Mouse (Mus musculus) T-helper 2 cell (primary cell): ENCODE measurements around the gene Mob3c.

Source experiments
- in situ Hi-C: fragments of 300-600 bp; cut with MboI, MseI; formaldehyde crosslinking; loops from one replicate; pipeline ENCODE4 v1.15.1; 2025; ENCODE audit warnings: high pct_unique_total_duplicates

Gene Mob3c

GRCm38 (mm10) chr4:115827888-115828571 lies at the start of gene Mob3c:
Gene Mob3c (plus strand): TSS chr4:115828092.
- in situ Hi-C loops = no loop called here

DNA sequence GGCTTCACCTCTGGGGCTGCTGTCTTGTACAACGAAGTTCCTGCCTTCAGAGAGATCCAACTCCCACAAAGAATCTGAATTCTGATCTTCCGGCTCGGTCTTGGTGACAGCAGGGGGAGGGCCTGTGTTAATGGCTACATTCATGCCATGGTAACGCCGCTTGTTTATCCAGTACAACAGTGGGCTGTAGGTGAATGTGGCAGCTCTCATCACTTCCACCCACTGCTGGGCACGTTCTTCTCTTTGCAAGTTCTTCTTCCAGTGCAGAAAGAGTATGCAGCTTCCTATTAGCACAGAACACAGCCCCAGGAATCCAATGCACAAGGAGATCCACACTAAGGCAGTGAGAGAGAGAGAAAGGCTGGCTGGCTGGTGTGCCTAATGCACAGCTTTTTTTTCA lies 47.6 kb upstream of the Mob3c start:
- in situ Hi-C loops = no loop called here

DNA sequence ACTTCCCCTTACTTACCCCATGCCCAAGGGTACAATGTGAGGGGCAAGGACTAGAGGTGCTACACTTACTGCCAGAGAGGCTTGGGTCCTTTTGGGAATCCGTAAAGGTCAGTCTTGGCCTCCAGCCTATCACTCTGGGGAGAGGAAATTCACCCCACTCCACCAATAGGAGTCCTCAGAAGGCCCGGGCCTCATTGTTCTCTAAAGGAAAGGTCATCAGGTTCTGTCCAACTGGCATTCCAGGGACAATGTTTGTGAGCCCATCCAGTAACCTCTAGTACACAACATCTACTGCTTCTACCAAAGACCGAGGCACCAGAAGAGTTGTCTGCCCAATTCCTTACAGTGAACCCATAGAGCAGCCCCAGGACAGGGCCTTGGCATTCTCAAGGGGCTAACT lies 47.0 kb upstream of the Mob3c start, which contains the start of gene Tex38:
Tex38 (minus strand) TSS at position 101 of the 400 bp plus-strand sequence.
- in situ Hi-C loops = no loop called here

- in situ Hi-C loops = no loop called here
These were observed 45.7 kb upstream of the Mob3c start for GRCm38 (mm10) chr4:115782026-115782805.

GRCm38 (mm10) chr4:115784769-115785510 lies 43.0 kb upstream of the Mob3c start, which contains the start of gene Atpaf1:
Gene Atpaf1 (plus strand): TSS chr4:115784812.
- in situ Hi-C loops = no loop called here

- in situ Hi-C loops = no loop called here
These were observed 42.3 kb upstream of the Mob3c start for GRCm38 (mm10) chr4:115785511-115786034.

DNA sequence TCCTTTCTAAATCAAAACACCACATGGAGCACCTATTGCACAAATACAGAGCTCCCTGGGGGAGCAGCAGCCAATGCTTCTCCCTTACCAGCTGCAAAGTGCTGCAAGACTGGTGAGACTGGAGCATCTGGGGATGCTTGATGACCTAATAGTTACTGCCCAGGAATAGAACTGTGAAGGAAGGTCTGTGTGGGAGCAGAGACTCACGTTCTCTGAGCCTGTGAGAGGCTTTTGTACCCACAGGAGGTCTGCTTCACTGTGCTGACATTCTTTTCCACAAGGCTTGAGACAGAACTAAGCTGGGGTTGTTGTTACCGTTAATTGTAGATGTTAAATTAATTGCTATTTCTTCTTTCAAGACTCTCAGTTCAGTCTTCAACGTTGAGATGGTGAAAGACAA lies 37.0 kb upstream of the Mob3c start:
- in situ Hi-C loops = no loop called here

- in situ Hi-C loops = no loop called here
These were observed 32.5 kb upstream of the Mob3c start for GRCm38 (mm10) chr4:115795360-115795759.

GRCm38 (mm10) chr4:115799981-115800380 lies 27.9 kb upstream of the Mob3c start:
- in situ Hi-C loops = no loop called here

DNA sequence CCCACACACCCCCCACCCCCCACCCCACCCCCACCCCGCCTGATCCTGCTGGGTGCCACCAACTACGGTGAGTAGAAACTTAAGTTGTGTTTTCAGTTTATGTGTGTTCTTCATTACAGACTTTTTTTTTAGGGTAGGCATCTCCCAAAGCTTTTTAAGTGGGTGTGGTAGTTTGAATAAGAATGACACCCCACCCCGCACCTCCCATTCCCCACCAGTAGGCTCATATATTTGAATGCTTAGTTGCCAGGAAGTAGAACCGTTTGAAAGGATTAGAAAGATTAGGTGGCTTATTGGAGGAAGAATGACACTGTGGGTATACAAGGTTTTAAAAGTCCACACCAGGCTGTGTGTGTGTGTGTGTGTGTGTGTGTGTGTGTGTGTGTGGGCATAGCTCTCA lies 15.6 kb upstream of the Mob3c start:
- in situ Hi-C loops = no loop called here

- in situ Hi-C loops = no loop called here
These were observed 12.3 kb upstream of the Mob3c start for GRCm38 (mm10) chr4:115815606-115816005.

GRCm38 (mm10) chr4:115820199-115820598 lies 7.7 kb upstream of the Mob3c start:
- in situ Hi-C loops = no loop called here

- in situ Hi-C loops = no loop called here
These were observed 6.9 kb upstream of the Mob3c start for GRCm38 (mm10) chr4:115820944-115821343.

DNA sequence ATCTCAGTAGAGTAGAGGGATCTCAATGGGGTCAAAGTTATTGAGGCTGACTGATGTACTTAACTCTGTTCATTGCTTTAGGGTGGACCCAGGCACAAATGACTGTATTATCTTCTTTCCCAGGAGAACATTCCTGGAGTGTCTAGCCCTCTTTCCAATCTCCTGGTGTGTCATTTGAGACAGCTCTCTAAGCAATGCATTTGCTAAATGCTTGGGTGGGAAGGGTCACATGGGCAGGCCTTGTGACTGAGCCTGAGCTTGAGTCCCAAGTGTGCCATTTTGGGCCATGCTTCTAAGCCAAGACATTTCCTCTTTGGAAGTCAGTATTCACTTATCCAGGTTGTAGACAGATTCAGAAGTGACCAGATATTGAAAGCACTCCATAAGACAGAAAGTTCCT lies 6.5 kb upstream of the Mob3c start:
- in situ Hi-C loops = no loop called here

- in situ Hi-C loops = no loop called here
These were observed 6.0 kb upstream of the Mob3c start for GRCm38 (mm10) chr4:115821928-115822327.

- in situ Hi-C loops = no loop called here
These were observed 3.7 kb upstream of the Mob3c start for GRCm38 (mm10) chr4:115824178-115824577.

GRCm38 (mm10) chr4:115825271-115825670 lies 2.6 kb upstream of the Mob3c start:
- in situ Hi-C loops = no loop called here

DNA sequence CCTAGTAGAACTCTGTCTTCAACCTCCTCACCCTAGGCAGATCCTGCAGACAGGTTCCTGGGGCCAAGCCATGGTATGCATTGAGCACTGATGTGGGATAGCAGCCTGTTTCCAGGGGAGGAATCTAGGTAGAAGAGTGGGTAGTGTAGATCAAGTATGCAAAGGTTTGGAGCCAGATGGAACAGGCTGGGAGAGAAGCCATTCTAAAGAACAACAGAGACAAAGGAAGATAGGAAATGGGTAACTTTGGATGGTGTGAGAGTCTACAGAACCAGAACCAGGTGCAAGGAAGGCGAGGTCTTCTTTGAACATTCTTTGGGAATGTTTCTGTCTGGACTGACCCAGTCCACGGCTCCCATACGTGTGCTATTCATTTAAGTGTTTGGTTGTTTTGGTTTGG lies 826 bp upstream of the Mob3c start:
- in situ Hi-C loops = no loop called here

GRCm38 (mm10) chr4:115827535-115827887 lies 381 bp upstream of the Mob3c start:
- in situ Hi-C loops = no loop called here

DNA sequence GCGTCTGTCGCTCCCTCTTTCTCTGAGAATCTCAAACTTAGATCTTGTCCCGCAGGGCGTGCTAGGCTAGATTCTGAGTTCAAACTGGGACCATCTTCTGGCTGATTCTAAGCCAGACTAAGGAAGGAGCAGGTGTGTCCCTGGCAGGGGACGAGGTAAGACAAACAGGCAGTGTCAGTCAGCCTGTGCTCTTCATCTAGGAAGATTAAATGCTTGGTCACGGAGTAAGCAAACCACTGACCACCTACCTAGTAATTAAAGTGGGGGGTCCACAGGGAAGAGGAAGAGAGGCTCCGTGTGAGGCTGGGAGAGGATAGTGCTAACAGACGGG lies 645 bp downstream of the Mob3c start:
- in situ Hi-C loops = no loop called here

DNA sequence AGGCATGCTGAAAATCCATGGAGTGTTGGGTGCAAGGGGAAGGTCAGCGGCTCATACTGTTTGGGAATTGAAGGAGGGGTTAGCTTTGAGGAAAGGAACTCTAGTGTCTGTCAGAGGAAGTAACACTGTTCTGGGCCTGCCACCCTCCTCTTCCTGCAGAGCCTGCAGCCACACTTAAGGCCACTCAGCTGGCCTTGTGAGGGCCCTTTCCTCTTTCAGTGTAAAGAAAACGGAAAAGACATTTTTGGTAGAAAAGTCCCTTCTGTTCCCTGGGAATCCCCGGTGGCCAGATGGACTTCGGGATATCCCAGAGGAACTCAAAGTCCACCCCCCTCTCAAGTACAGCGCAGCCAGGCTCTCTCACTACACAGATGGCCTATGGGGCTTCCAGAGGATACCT lies 2.6 kb downstream of the Mob3c start:
- in situ Hi-C loops = loop anchor here (5.0 to 10.0 kb wide), 2 partner anchors 88 to 724 kb away; partner anchors contain the start of genes Gpbp1l1 and Tmem69

- in situ Hi-C loops = loop anchor here (5.0 to 10.0 kb wide), 2 partner anchors 89 to 724 kb away; partner anchors contain the start of genes Gpbp1l1 and Tmem69
These were observed 3.3 kb downstream of the Mob3c start for GRCm38 (mm10) chr4:115831221-115831620.
